Mouse (Mus musculus) kidney, adult 2 months (tissue): Measurements from ENCODE around the gene Samd1. TPM values are rescaled to one million over a fixed set of nuclear protein-coding genes. Genes with fewer than 3 reads are reported as not detected.
A peak's percentile ranks its signal among the peaks of the same experiment; 100 is the strongest.

Experiments used
- DNase-seq: peaks from one replicate; pipeline ENCODE4 v3.0.0; 2021
- H3K27ac ChIP-seq: fragments of 200-500 bp; 2 replicates; pipeline ENCODE4 v1.5.1; 2012; ENCODE audit warnings: low read depth, low read length, control low read depth, inconsistent platforms; ENCODE audit not compliant: insufficient read depth
- H3K27me3 ChIP-seq: fragments of 200-500 bp; replicated peaks from 2 replicates; pipeline ENCODE4 v1.6.1; 2012; ENCODE audit warnings: mild to moderate bottlenecking, moderate library complexity, low read length, inconsistent platforms; ENCODE audit not compliant: control insufficient read depth, insufficient read depth
- H3K36me3 ChIP-seq: fragments of 200-500 bp; 2 replicates; pipeline ENCODE4 v1.6.1; 2012; ENCODE audit warnings: mild to moderate bottlenecking, moderate library complexity, low read length, inconsistent platforms; ENCODE audit not compliant: control insufficient read depth, insufficient read depth
- H3K4me1 ChIP-seq: fragments of 200-500 bp; 2 replicates; pipeline ENCODE4 v1.6.1; 2011; ENCODE audit warnings: low read length; ENCODE audit not compliant: control insufficient read depth, insufficient read depth
- H3K4me3 ChIP-seq: fragments of 200-500 bp; 2 replicates; pipeline ENCODE4 v1.5.1; 2011; ENCODE audit warnings: mild to moderate bottlenecking, low read depth, low read length, control low read depth; ENCODE audit not compliant: insufficient read depth
- CTCF ChIP-seq: fragments of 200-500 bp; conservative IDR thresholded peaks from 2 replicates; pipeline ENCODE4 v1.5.1; 2011; ENCODE audit warnings: low read depth, mild to moderate bottlenecking, control low read depth, low read length, moderate library complexity, mixed read lengths; ENCODE audit not compliant: insufficient read depth, insufficient read length
- POLR2A ChIP-seq: fragments of 200-500 bp; IDR thresholded peaks from one replicate; pipeline ENCODE4 v1.6.1; 2011; ENCODE audit warnings: low read depth, low read length, control low read depth
- WGBS: fragments of 180-500 bp; shearing (Covaris S2); methylation state at CpG from one replicate; pipeline ENCODE4 v1.1.7; 2018; 5-methylcytosine and 5-hydroxymethylcytosine counted together
- polyA plus RNA-seq: library from polyadenylated mRNA; depleted of rRNA; stranded (reverse); fragments of >200 nt; gene quantifications from 2 replicates; pipeline ENCODE4 v1.2.3, GENCODE M21; 2012

Samd1 gene
- polyA plus RNA-seq, 1 experiment = 37.2 TPM

DNA sequence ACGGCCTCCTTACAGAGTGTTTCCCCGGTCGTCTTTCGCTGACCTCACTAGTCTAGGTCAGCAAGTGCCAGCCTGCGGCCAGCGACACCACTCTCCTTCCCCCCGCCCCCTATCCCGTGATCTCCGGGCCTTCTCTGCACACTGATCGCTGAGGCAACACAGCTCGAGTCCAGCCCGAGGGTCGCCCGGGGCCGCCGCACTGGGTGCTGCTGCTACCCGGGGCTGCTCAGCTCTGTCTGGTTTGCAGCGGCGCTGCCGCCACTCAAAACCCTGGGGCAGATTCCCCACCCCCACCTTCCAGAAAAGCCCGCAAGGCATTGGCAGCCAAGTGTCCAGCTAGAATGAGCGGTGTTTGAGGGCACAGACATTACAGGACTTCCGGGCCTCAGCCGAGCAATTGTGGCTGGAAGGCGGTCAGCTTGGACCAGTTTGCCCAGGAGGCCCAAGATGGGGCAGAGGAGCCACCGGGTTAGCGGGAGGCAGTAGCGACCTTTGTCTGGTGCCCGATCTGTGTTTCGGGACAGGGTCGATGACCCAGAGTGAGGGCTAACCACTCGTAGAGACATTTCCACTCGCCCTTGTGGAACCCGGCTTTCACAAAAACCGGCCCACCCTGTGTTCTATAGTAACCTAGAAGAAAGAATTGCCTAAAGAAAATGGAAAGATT, 15.2 kb downstream of the Samd1 start:
- H3K36me3 ChIP-seq = no peaks in the 10 kb centered on the region
- H3K4me3 ChIP-seq = peak overlapping the region; percentile 39
- 15% methylated on average over 35 of the region's 35 CpGs for WGBS
- H3K27me3 ChIP-seq = no peaks in the 10 kb centered on the region
- TF ChIP-seq CTCF = no peak
- no peak for TF ChIP-seq POLR2A
- peaks cover 6% of the 10 kb centered on the region for H3K4me1 ChIP-seq
- DNase-seq = peak; percentile 78
- H3K27ac ChIP-seq = 0 out of 2 replicates have a peak overlapping the region, but pooled peaks have one; percentile 18

DNA sequence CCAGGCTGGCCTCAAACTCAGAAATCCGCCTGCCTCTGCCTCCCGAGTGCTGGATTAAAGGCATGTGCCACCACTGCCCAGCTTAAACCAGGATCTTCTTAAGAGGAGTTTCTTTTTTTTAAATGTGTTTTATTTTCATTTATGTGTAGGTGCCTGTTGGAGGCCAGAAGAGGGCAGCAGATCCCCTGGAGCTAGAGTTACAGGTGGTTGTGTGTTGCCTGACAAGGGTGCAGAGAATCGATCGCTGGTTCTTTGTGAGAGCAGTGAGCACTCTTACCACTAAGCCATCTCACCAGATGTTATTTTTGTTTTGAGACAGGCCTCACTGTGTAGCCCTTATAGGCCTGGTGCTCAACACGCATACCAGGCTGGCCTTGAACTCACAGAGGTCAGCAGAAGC, 18.4 kb downstream of the Samd1 start:
- no peak for DNase-seq
- TF ChIP-seq CTCF = no peak
- TF ChIP-seq POLR2A = no peak
- Histone ChIP-seq H3K36me3 (no peaks in the 10 kb centered on the region), H3K4me3 (no peak overlapping the region), H3K27ac (no peak overlapping the region), H3K4me1 (peaks cover 6% of the 10 kb centered on the region; the same call in 1 of the 2 replicates), H3K27me3 (no peaks in the 10 kb centered on the region)
- WGBS = 97% methylated on average over 5 of the region's 5 CpGs

GRCm38 (mm10) chr8:84019738-84020137, 22.3 kb downstream of the Samd1 start:
- no peaks in the 10 kb centered on the region for H3K36me3 ChIP-seq
- no peak for DNase-seq
- H3K4me3 ChIP-seq = no peak overlapping the region
- 78% methylated on average over 9 of the region's 9 CpGs for WGBS
- H3K27ac ChIP-seq = no peak overlapping the region
- H3K4me1 ChIP-seq = peaks cover 31% of the 10 kb centered on the region
- TF ChIP-seq CTCF = no peak
- TF ChIP-seq POLR2A = no peak
- H3K27me3 ChIP-seq = no peaks in the 10 kb centered on the region

DNA sequence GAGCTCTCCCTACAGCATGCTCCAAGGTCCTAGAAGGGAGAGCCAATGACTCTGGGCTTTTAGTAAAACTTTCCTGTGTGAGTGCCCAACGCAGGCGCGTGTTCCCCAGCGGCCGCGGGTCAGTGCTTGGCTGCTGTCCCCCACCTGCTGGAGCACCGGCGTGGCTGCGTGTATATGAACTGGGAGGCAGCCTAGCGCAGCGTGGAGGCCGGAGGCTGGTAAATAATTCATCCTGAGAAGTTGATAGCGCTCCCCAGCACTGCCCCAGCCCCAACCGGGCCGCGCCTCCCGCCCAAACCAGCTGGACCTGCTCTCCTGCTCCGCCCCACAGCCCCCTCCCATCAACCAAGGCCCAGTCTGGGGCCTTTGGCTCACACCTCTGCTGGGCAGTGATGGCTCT, 23.6 kb downstream of the Samd1 start, which contains the start of gene Palm3:
Gene Palm3, plus strand, starts transcription at position 376 of the 400 bp plus-strand sequence.
- Histone ChIP-seq H3K27me3 (no peaks in the 10 kb centered on the region), H3K4me3 (peak within 1 kb of the TSS; percentile 11; the same call in 1 of the 2 replicates), H3K27ac (peak within 1 kb of the TSS; percentile 45; the same call in 1 of the 2 replicates), H3K36me3 (no peaks in the 10 kb centered on the region), H3K4me1 (peaks cover 31% of the 10 kb centered on the region)
- WGBS = 15% methylated on average over 18 of the region's 18 CpGs
- no peak for TF ChIP-seq POLR2A
- TF ChIP-seq CTCF = no peak
- peak; percentile 88 for DNase-seq

- peak; percentile 54 for DNase-seq
- Histone ChIP-seq H3K4me1 (peaks cover 31% of the 10 kb centered on the region), H3K4me3 (peak overlapping the region; percentile 11; the same call in 1 of the 2 replicates), H3K27me3 (no peaks in the 10 kb centered on the region), H3K36me3 (no peaks in the 10 kb centered on the region), H3K27ac (peak overlapping the region; percentile 4; the same call in 1 of the 2 replicates)
- WGBS = 32% methylated on average over 12 of the region's 12 CpGs
- no peak for TF ChIP-seq CTCF
- no peak for TF ChIP-seq POLR2A
Observed at GRCm38 (mm10) chr8:84021569-84021968, 24.1 kb downstream of the Samd1 start.

GRCm38 (mm10) chr8:84023085-84023484, 25.6 kb downstream of the Samd1 start:
- H3K4me3 ChIP-seq = no peak overlapping the region
- no peak for TF ChIP-seq CTCF
- no peak for TF ChIP-seq POLR2A
- no peaks in the 10 kb centered on the region for H3K36me3 ChIP-seq
- H3K27ac ChIP-seq = peak overlapping the region; percentile 58; the same call in 1 of the 2 replicates
- peaks cover 31% of the 10 kb centered on the region for H3K4me1 ChIP-seq
- H3K27me3 ChIP-seq = no peaks in the 10 kb centered on the region
- WGBS = 2% methylated on average over 5 of the region's 5 CpGs
- DNase-seq = peak; percentile 94

- no peaks in the 10 kb centered on the region for H3K27me3 ChIP-seq
- H3K4me3 ChIP-seq = no peak overlapping the region
- H3K4me1 ChIP-seq = peaks cover 31% of the 10 kb centered on the region
- DNase-seq = peak; percentile 94
- no peaks in the 10 kb centered on the region for H3K36me3 ChIP-seq
- H3K27ac ChIP-seq = peak overlapping the region; percentile 33
- WGBS = 41% methylated on average over 1 of the region's 1 CpGs
- TF ChIP-seq POLR2A (no peak), CTCF (no peak)
Observed at GRCm38 (mm10) chr8:84023631-84024030, 26.2 kb downstream of the Samd1 start.
